Mouse (Mus musculus) ES-E14 (cell line): ENCODE measurements at regions not wholly inside any gene's neighbourhood (a gene's known extent, or its start where the extent isn't known, plus 50 kb on each side); places are given as distances from the start of the nearest gene placed in this dataset.

Experiments
- DNase-seq: peaks from one replicate; pipeline ENCODE4 v3.0.0-alpha.2; 2013; ENCODE audit warnings: low read depth, low spot score
- H3K27ac ChIP-seq: 2 replicates; pipeline ENCODE4 v1.5.1; 2012; ENCODE audit warnings: low read depth, mild to moderate bottlenecking, low read length, moderate library complexity, mixed read lengths; ENCODE audit not compliant: poor library complexity, insufficient read depth, severe bottlenecking
- H3K36me3 ChIP-seq: 2 replicates; pipeline ENCODE4 v1.6.1; 2012; ENCODE audit warnings: mild to moderate bottlenecking, low read length, moderate library complexity, mixed read lengths; ENCODE audit not compliant: control insufficient read depth, poor library complexity, insufficient read depth, severe bottlenecking
- H3K4me1 ChIP-seq, 2 experiments: fragments of 150-350 bp in 1 of 2; sonication (generic) in 1 of 2; 2 replicates each; pipeline ENCODE4 v1.6.1; 2012; ENCODE audit warnings: low read length in 2 of 2, mild to moderate bottlenecking in 1 of 2, mixed read lengths in 1 of 2; ENCODE audit not compliant: control insufficient read depth in 2 of 2, insufficient read depth in 2 of 2, poor library complexity in 1 of 2
- H3K4me3 ChIP-seq, 2 experiments: fragments of 150-350 bp in 1 of 2; sonication (generic) in 1 of 2; 2 replicates each; pipeline ENCODE4 v1.5.1; 2012; ENCODE audit warnings: low read length in 2 of 2, low read depth in 1 of 2, mild to moderate bottlenecking in 1 of 2, mixed read lengths in 1 of 2; ENCODE audit not compliant: insufficient read depth in 1 of 2, poor library complexity in 1 of 2, severe bottlenecking in 1 of 2
- H3K9ac ChIP-seq: 2 replicates; pipeline ENCODE4 v1.6.1; 2012; ENCODE audit warnings: low read depth, mild to moderate bottlenecking, low read length, mixed read lengths; ENCODE audit not compliant: poor library complexity, insufficient read depth, severe bottlenecking
- H3K9me3 ChIP-seq: fragments of 150-350 bp; sonication (generic); 2 replicates; pipeline ENCODE4 v1.6.1; 2012; ENCODE audit warnings: low read depth, mild to moderate bottlenecking, low read length; ENCODE audit not compliant: control insufficient read depth, insufficient read depth
- CHD2 ChIP-seq: IDR thresholded peaks from 2 replicates; pipeline ENCODE4 v1.6.1; 2014; ENCODE audit warnings: mild to moderate bottlenecking, low read depth, low read length, inconsistent platforms
- HCFC1 ChIP-seq: IDR thresholded peaks from 2 replicates; pipeline ENCODE4 v1.6.1; 2012; ENCODE audit warnings: low read length, inconsistent platforms, borderline replicate concordance; ENCODE audit not compliant: insufficient read depth
- MAFK ChIP-seq: IDR thresholded peaks from 2 replicates; pipeline ENCODE4 v1.6.1; 2014; ENCODE audit warnings: mild to moderate bottlenecking, low read depth, low read length, inconsistent platforms; ENCODE audit not compliant: insufficient read depth
- ZC3H11A ChIP-seq: IDR thresholded peaks from 2 replicates; pipeline ENCODE4 v1.6.1; 2012; ENCODE audit warnings: low read depth, mild to moderate bottlenecking, inconsistent platforms, low read length, borderline replicate concordance
- ZNF384 ChIP-seq: IDR thresholded peaks from 2 replicates; pipeline ENCODE4 v1.6.1; 2012; ENCODE audit warnings: low read depth, low read length, inconsistent platforms
- in situ Hi-C, 2 experiments: fragments of 600-800 bp; cut with MboI; formaldehyde crosslinking; loops; one replicate each; pipeline ENCODE4 v1.15.1; 2025; ENCODE audit warnings: low sequenced_read_pairs in 2 of 2, inconsistent platforms in 1 of 2; ENCODE audit not compliant: unreplicated experiment in 2 of 2

DNA sequence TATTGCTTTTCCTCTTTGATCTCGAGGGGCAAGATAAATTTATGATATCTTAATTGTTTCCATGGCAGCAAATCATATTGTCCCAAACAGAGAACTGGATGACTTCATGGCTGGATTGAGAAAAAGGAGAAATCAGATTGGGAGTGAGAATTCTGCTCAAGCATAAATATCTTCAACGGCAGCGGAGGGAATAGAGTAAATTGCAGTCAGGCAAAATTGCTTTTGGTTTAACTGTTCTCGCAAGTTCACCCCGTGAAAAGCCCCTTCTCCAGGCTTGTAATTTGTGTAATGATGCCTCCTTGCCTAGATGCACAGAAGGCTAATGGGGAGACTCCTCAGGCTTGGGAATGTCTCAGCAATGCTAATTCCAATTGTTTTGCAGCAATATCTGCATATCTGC is 64.4 kb upstream of the Ccn6 start:
- in situ Hi-C loops: no loop called here
- Histone ChIP-seq H3K4me3 (no peak overlapping the region), H3K9me3 (no peaks in the 10 kb centered on the region), H3K36me3 (no peaks in the 10 kb centered on the region), H3K9ac (no peak overlapping the region), H3K4me1 (peaks cover 2 to 20% of the 10 kb centered on the region in 2 experiments; a peak in 3 of 4 replicates), H3K27ac (no peak overlapping the region)
- DNase-seq: no peak
- TF ChIP-seq CHD2 (no peak), HCFC1 (no peak)

GRCm38 (mm10) chr10:39227499-39227942 is 63.9 kb upstream of the Ccn6 start:
- H3K36me3 ChIP-seq: no peaks in the 10 kb centered on the region
- no peak for DNase-seq
- peaks cover 2 to 20% of the 10 kb centered on the region in 2 experiments; a peak in 3 of 4 replicates for H3K4me1 ChIP-seq
- no peak for TF ChIP-seq ZNF384
- no peak for TF ChIP-seq ZC3H11A
- TF ChIP-seq HCFC1: no peak
- no peak for TF ChIP-seq CHD2
- TF ChIP-seq MAFK: no peak
- no peak overlapping the region for H3K9ac ChIP-seq
- no peak overlapping the region for H3K4me3 ChIP-seq
- H3K9me3 ChIP-seq: no peaks in the 10 kb centered on the region
- in situ Hi-C loops: no loop called here
- H3K27ac ChIP-seq: no peak overlapping the region

DNA sequence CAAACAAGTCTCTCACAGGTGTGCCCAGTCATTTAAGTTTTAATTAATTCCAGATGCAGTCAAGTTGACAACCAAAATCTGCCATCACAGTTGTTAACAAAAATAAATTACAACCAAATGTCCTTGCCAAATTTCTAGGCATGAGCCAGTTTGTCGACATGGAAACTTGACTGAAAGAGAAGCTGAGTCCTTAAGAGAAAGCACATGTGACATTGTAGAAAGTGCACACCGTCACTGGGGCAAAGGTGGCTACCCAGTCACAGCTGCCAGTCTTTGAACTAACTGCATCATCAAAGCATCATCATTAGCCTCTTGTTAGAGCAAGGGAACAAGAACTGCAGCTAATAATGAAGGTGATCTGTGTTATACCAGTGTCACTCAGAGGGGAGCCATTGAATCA is 62.9 kb upstream of the Ccn6 start:
- H3K4me1 ChIP-seq: peaks cover 2 to 20% of the 10 kb centered on the region in 2 experiments; a peak in 3 of 4 replicates
- in situ Hi-C loops: no loop called here
- H3K9ac ChIP-seq: no peak overlapping the region
- no peak for DNase-seq
- no peaks in the 10 kb centered on the region for H3K36me3 ChIP-seq
- TF ChIP-seq CHD2: no peak
- no peak for TF ChIP-seq MAFK
- TF ChIP-seq HCFC1: no peak
- no peak for TF ChIP-seq ZC3H11A
- TF ChIP-seq ZNF384: no peak
- no peaks in the 10 kb centered on the region for H3K9me3 ChIP-seq
- H3K27ac ChIP-seq: no peak overlapping the region
- no peak overlapping the region for H3K4me3 ChIP-seq

GRCm38 (mm10) chr10:39224449-39225094 is 61.0 kb upstream of the Ccn6 start:
- H3K4me3 ChIP-seq: no peak overlapping the region
- peak; percentile 43 for DNase-seq
- no peaks in the 10 kb centered on the region for H3K9me3 ChIP-seq
- peaks cover 2 to 16% of the 10 kb centered on the region in 2 experiments; a peak in 3 of 4 replicates for H3K4me1 ChIP-seq
- H3K27ac ChIP-seq: no peak overlapping the region
- TF ChIP-seq MAFK (no peak), CHD2 (no peak), HCFC1 (no peak), ZC3H11A (no peak), ZNF384 (no peak)
- in situ Hi-C loops: no loop called here
- no peak overlapping the region for H3K9ac ChIP-seq
- no peaks in the 10 kb centered on the region for H3K36me3 ChIP-seq

- TF ChIP-seq MAFK: no peak
- H3K9me3 ChIP-seq: no peaks in the 10 kb centered on the region
- no peak overlapping the region for H3K27ac ChIP-seq
- H3K36me3 ChIP-seq: no peaks in the 10 kb centered on the region
- in situ Hi-C loops: no loop called here
- no peak for DNase-seq
- no peak overlapping the region for H3K9ac ChIP-seq
- no peak overlapping the region for H3K4me3 ChIP-seq
- peaks cover 0 to 11% of the 10 kb centered on the region in 2 experiments; a peak in 2 of 4 replicates for H3K4me1 ChIP-seq
Measured at GRCm38 (mm10) chr10:39221028-39221427, 57.4 kb upstream of the Ccn6 start.
